ENCODE assay signal across 8 mouse cellular contexts in genomic region chr13:58012067-58012925, GRCm38 (mm10).
DNase-seq lines count a peak whose midpoint lies in the region; ATAC-seq and TF ChIP-seq lines count a peak whose summit lies in the region.
"Had no signal": no experiment of that assay in that cellular context is flagged by ENCODE, and none has a peak within 500 bp of the region (broad histone marks: within the 10 kb centered on the region; RNA-seq: fewer than 3 reads in every experiment).

No protein-coding gene starts in this region.

- H3K27ac ChIP-seq in forebrain, embryonic 14.5 days (ENCODE audit: low read depth, low read length): no peak overlapping the region
- no peak overlapping the region for H3K27ac ChIP-seq in lung, embryonic 16.5 days (ENCODE audit: low read length)
- H3K27ac ChIP-seq: limb, embryonic 15.5 days had no signal

- H3K27me3 ChIP-seq in Patski: peaks cover 7% of the 10 kb centered on the region
- H3K27me3 ChIP-seq in forebrain, embryonic 14.5 days (replicated peaks; ENCODE audit: control insufficient read depth, insufficient read depth, low read length): no peaks in the 10 kb centered on the region
- H3K27me3 ChIP-seq in lung, embryonic 16.5 days (ENCODE audit: control insufficient read depth, insufficient read depth, low read depth, low read length): no peaks in the 10 kb centered on the region
- H3K27me3 ChIP-seq: limb, embryonic 15.5 days had no signal

- no peak overlapping the region for H3K4me3 ChIP-seq in forebrain, embryonic 14.5 days (ENCODE audit: low read depth, low read length)
- no peak overlapping the region for H3K4me3 ChIP-seq in lung, embryonic 16.5 days (ENCODE audit: low read length)
- H3K4me3 ChIP-seq: limb, embryonic 15.5 days had no signal

- peak; percentile 13 for DNase-seq in Patski (ENCODE audit: low read depth, low spot score)
- peak; percentile 17 for DNase-seq in c-Kit-positive CD71-positive TER-119-positive erythroid progenitor cells, embryonic 14.5 days (ENCODE audit: low spot score)
- peak; percentile 85 for DNase-seq in forebrain, embryonic 14.5 days (ENCODE audit: low spot score)
- DNase-seq in heart, postnatal 4 days: peak; percentile 76
- peak; percentile 14 for DNase-seq in large intestine, adult 2 months (ENCODE audit: low read depth, low spot score)
- DNase-seq in retina, embryonic 14.5 days (ENCODE audit: low spot score): peak; percentile 88

- no peaks in the 10 kb centered on the region for H3K9me3 ChIP-seq in forebrain, embryonic 14.5 days (replicated peaks; ENCODE audit: control insufficient read depth, low read length)
- H3K9me3 ChIP-seq in lung, embryonic 16.5 days (ENCODE audit: control insufficient read depth, low read length): no peaks in the 10 kb centered on the region
- H3K9me3 ChIP-seq: limb, embryonic 15.5 days had no signal

- no peaks in the 10 kb centered on the region for H3K36me3 ChIP-seq in forebrain, embryonic 14.5 days (ENCODE audit: control insufficient read depth, insufficient read depth, low read length)
- H3K36me3 ChIP-seq in lung, embryonic 16.5 days (ENCODE audit: control insufficient read depth, insufficient read depth, low read length): no peaks in the 10 kb centered on the region
- H3K36me3 ChIP-seq: limb, embryonic 15.5 days had no signal

- peak; percentile 75 for ATAC-seq in Patski
- peak; percentile 77 for ATAC-seq in forebrain, embryonic 14.5 days
- ATAC-seq in lung, embryonic 16.5 days (ENCODE audit: low read depth): 0 out of 2 replicates have a peak, but pooled peaks have one; percentile 39

- CTCF ChIA-PET in Patski (lab: Charles Lee): interaction anchor here (0.6 to 1.4 kb wide), 13 partner anchors 9 to 264 kb away, joined by 3 to 7 read pairs (median 3); partner anchors contain the start of gene Idnk

- in situ Hi-C loops in Patski (cut with MboI; ENCODE audit: low pct_unique_long_range_greater_than_20kb): loop anchor here (25.0 kb wide), 1 partner anchor 575 kb away; no protein-coding TSS in a partner anchor

- 66% methylated on average over 14 of the region's 14 CpGs for WGBS in forebrain, embryonic 14.5 days
- 64% methylated on average over 14 of the region's 14 CpGs for WGBS in large intestine, adult 2 months
- WGBS in lung, embryonic 16.5 days: 64% methylated on average over 14 of the region's 14 CpGs

- H3K9ac ChIP-seq in forebrain, embryonic 14.5 days (ENCODE audit: low read length): no peak overlapping the region
- no peak overlapping the region for H3K9ac ChIP-seq in lung, embryonic 16.5 days (ENCODE audit: low read length)
- H3K9ac ChIP-seq: limb, embryonic 15.5 days had no signal

- no peak overlapping the region for H3K4me2 ChIP-seq in forebrain, embryonic 14.5 days (ENCODE audit: low read length)
- no peak overlapping the region for H3K4me2 ChIP-seq in lung, embryonic 16.5 days (ENCODE audit: low read depth, low read length)
- H3K4me2 ChIP-seq: limb, embryonic 15.5 days had no signal

- POLR2A ChIA-PET in Patski (lab: Charles Lee): no interaction called here

- peak; percentile 91 for TF ChIP-seq CTCF in Patski (IDR thresholded peaks at IDR 0.05)

- no peaks in the 10 kb centered on the region for H3K4me1 ChIP-seq in forebrain, embryonic 14.5 days (ENCODE audit: control insufficient read depth, insufficient read depth, low read length)
- peaks cover 7% of the 10 kb centered on the region; the same call in 1 of the 2 replicates for H3K4me1 ChIP-seq in lung, embryonic 16.5 days (replicated peaks; ENCODE audit: control insufficient read depth, insufficient read depth, low read length)

Comparison
In these comparisons a context has a peak if more than half of its experiments do, and no peak if none do; other contexts are left out.
1. DNase-seq: peak in every context shown above with its lines; median percentile 88 in retina, embryonic 14.5 days; 85 in forebrain, embryonic 14.5 days; 76 in heart, postnatal 4 days; 17 in c-Kit-positive CD71-positive TER-119-positive erythroid progenitor cells, embryonic 14.5 days; 14 in large intestine, adult 2 months; 13 in Patski.